Mouse (Mus musculus): ENCODE measurements at regions not wholly inside any gene's neighbourhood (a gene's known extent, or its start where the extent isn't known, plus 50 kb on each side); places are given as distances from the start of the nearest gene placed in this dataset.

GRCm38 (mm10) chr10:21803184-21803583, 78.8 kb upstream of the Sgk1 start:
- no peak for TF ChIP-seq CTCF (IDR thresholded peaks at IDR 0.05; ENCODE audit: low read depth, low read length)
- TF ChIP-seq TAL1 (conservative IDR thresholded peaks at IDR 0.05; ENCODE audit: low read depth, low read length) = no peak
- TF ChIP-seq GATA2 (IDR thresholded peaks at IDR 0.05; ENCODE audit: borderline replicate concordance, low read depth, low read length) = no peak
- no peak for TF ChIP-seq POLR2AphosphoS5 (IDR thresholded peaks at IDR 0.05; ENCODE audit: insufficient replicate concordance, low read depth, low read length)
